Mouse (Mus musculus) hindbrain, postnatal 0 days (tissue): ENCODE measurements at regions not wholly inside any gene's neighbourhood (a gene's known extent, or its start where the extent isn't known, plus 50 kb on each side); places are given as distances from the start of the nearest gene placed in this dataset.

Source experiments
- ATAC-seq: fragments of 200-750 bp; cut with Nextera tagmentation; 2 replicates; pipeline ENCODE4 v1.8.0; 2017; ENCODE audit warnings: mild to moderate bottlenecking, moderate TSS enrichment, moderate library complexity
- DNase-seq: peaks from one replicate; pipeline ENCODE4 v3.0.0-alpha.2; 2015; ENCODE audit warnings: low spot score
- H3K27ac ChIP-seq: fragments of 300-500 bp; sonication (generic); 2 replicates; pipeline ENCODE4 v1.5.1; 2014; ENCODE audit warnings: mild to moderate bottlenecking
- H3K27me3 ChIP-seq: fragments of 300-500 bp; sonication (generic); 2 replicates; pipeline ENCODE4 v1.6.1; 2014; ENCODE audit warnings: low read length, mixed read lengths; ENCODE audit not compliant: insufficient read depth
- H3K36me3 ChIP-seq: fragments of 300-500 bp; sonication (generic); 2 replicates; pipeline ENCODE4 v1.6.1; 2014; ENCODE audit warnings: low read length, mixed read lengths; ENCODE audit not compliant: insufficient read depth
- H3K4me1 ChIP-seq: fragments of 300-500 bp; sonication (generic); 2 replicates; pipeline ENCODE4 v1.6.1; 2014; ENCODE audit warnings: antibody characterized with exemption, low read length, mixed read lengths; ENCODE audit not compliant: insufficient read depth
- H3K4me2 ChIP-seq: fragments of 300-500 bp; sonication (generic); 2 replicates; pipeline ENCODE4 v1.6.1; 2014; ENCODE audit warnings: low read depth, mild to moderate bottlenecking, low read length, moderate library complexity, mixed read lengths
- H3K4me3 ChIP-seq: fragments of 300-500 bp; sonication (generic); 2 replicates; pipeline ENCODE4 v1.5.1; 2014; ENCODE audit warnings: low read length
- H3K9ac ChIP-seq: fragments of 300-500 bp; sonication (generic); replicated peaks from 2 replicates; pipeline ENCODE4 v1.6.1; 2014; ENCODE audit warnings: mild to moderate bottlenecking, low read length, moderate library complexity, mixed read lengths
- H3K9me3 ChIP-seq: fragments of 300-500 bp; sonication (generic); 2 replicates; pipeline ENCODE4 v1.6.1; 2016; ENCODE audit warnings: low read length, mixed read lengths
- CTCF ChIP-seq: IDR thresholded peaks from 2 replicates; pipeline ENCODE4 v1.5.1; 2016; ENCODE audit warnings: antibody characterized with exemption, control low read depth, low read depth
- WGBS: fragments of 180-500 bp; shearing (Covaris S2); extraction: QIAGEN DNeasy Blood & Tissue Kit; methylation state at CpG from one replicate; pipeline ENCODE4 v1.1.7; 2014; 5-methylcytosine and 5-hydroxymethylcytosine counted together

GRCm38 (mm10) chr7:40683641-40684040, 214.5 kb upstream of the Vstm2b start:
- H3K4me2 ChIP-seq: no peak overlapping the region
- no peak overlapping the region for H3K9ac ChIP-seq
- no peak for TF ChIP-seq CTCF
- DNase-seq: no peak
- no peak for ATAC-seq
- H3K27me3 ChIP-seq: no peaks in the 10 kb centered on the region
- WGBS: 37% methylated on average over 3 of the region's 3 CpGs
- no peaks in the 10 kb centered on the region for H3K36me3 ChIP-seq
- no peaks in the 10 kb centered on the region for H3K9me3 ChIP-seq
- no peak overlapping the region for H3K4me3 ChIP-seq
- H3K27ac ChIP-seq: no peak overlapping the region
- H3K4me1 ChIP-seq: peaks cover 7% of the 10 kb centered on the region; the same call in 1 of the 2 replicates

DNA sequence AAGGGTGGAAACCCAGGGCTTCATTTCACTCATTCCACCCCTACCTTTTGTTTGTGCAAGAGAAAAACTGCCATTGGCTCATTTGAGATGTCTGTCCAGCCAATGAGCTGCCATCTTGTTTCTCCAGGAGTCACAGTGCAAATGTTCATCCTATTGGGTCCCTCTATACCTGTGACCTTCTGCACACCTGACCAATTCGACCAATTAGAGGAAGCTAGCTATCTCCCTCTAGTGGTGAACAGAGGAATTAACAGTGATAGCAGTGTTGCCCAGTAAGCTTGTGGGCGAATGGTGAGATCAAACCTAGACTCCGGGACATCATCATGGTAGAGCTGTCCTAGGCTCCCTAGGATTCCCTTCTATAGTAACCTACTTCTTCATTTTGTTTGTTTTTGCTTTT, 211.1 kb upstream of the Vstm2b start:
- no peak overlapping the region for H3K27ac ChIP-seq
- H3K4me1 ChIP-seq: no peaks in the 10 kb centered on the region
- WGBS: 92% methylated on average over 3 of the region's 3 CpGs

DNA sequence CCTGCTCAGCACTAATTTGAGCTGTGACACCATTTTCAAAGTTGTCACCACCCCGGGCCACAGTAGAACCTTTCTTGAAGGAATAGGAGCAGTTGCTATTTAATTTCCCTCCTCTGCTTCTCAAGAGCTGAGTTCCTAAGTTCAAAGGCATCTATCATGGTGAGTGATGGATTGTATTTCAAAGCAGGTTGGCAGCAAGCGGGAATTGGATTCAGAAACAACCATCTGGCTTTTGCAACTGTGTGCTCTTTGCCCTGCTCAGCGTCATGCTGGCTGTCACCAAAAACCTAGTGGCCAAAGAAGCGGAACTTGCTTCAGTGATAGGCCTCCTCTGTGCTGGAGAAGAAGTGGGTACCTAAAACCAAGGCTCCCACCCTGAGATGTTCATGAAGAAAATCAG, 209.6 kb upstream of the Vstm2b start:
- WGBS: 72% methylated on average over 4 of the region's 4 CpGs
- no peak overlapping the region for H3K9ac ChIP-seq
- DNase-seq: no peak
- H3K27ac ChIP-seq: no peak overlapping the region
- no peak overlapping the region for H3K4me2 ChIP-seq
- TF ChIP-seq CTCF: no peak
- ATAC-seq: no peak
- H3K9me3 ChIP-seq: no peaks in the 10 kb centered on the region
- no peaks in the 10 kb centered on the region for H3K4me1 ChIP-seq
- H3K36me3 ChIP-seq: no peaks in the 10 kb centered on the region
- no peaks in the 10 kb centered on the region for H3K27me3 ChIP-seq
- H3K4me3 ChIP-seq: no peak overlapping the region

More for the DNA sequence above, 211.1 kb upstream of the Vstm2b start:
- TF ChIP-seq CTCF: peak; percentile 49
- Histone ChIP-seq H3K4me3 (no peak overlapping the region), H3K36me3 (no peaks in the 10 kb centered on the region), H3K9me3 (no peaks in the 10 kb centered on the region), H3K4me2 (no peak overlapping the region), H3K9ac (no peak overlapping the region), H3K27me3 (no peaks in the 10 kb centered on the region)
- no peak for ATAC-seq
- no peak for DNase-seq

DNA sequence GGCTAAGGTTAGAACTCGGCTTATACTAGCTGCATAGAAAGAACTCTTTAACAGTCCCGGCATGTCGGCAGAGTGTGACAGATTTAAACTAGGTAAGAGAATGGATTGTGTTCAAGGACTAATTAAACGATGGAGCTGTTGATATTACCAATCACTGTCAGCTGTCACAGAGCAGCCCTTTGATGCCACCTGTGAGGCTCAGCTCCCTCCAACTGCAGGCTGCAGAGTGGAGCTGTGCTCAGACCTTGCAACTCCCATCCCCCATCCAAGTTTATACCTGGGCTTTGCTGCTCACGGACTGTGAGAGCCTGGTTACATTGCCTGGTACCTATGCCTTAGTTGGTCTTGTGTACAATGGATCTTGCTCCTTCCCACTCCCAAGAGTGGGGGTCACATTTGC, 204.4 kb upstream of the Vstm2b start:
- Histone ChIP-seq H3K4me2 (no peak overlapping the region), H3K4me3 (no peak overlapping the region), H3K27me3 (no peaks in the 10 kb centered on the region), H3K4me1 (no peaks in the 10 kb centered on the region), H3K36me3 (no peaks in the 10 kb centered on the region), H3K27ac (no peak overlapping the region), H3K9ac (no peak overlapping the region), H3K9me3 (no peaks in the 10 kb centered on the region)
- 65% methylated on average over 5 of the region's 5 CpGs for WGBS
- DNase-seq (no peak), ATAC-seq (no peak)
- no peak for TF ChIP-seq CTCF

GRCm38 (mm10) chr7:40697551-40697950, 200.6 kb upstream of the Vstm2b start:
- Histone ChIP-seq H3K4me1 (no peaks in the 10 kb centered on the region), H3K4me3 (no peak overlapping the region), H3K4me2 (no peak overlapping the region), H3K27ac (no peak overlapping the region), H3K9me3 (no peaks in the 10 kb centered on the region), H3K36me3 (no peaks in the 10 kb centered on the region), H3K27me3 (no peaks in the 10 kb centered on the region), H3K9ac (no peak overlapping the region)
- DNase-seq (no peak), ATAC-seq (no peak)
- no peak for TF ChIP-seq CTCF
- WGBS: 80% methylated on average over 8 of the region's 8 CpGs

GRCm38 (mm10) chr7:40698309-40698708, 199.8 kb upstream of the Vstm2b start:
- no peak overlapping the region for H3K4me3 ChIP-seq
- no peak overlapping the region for H3K27ac ChIP-seq
- ATAC-seq (no peak), DNase-seq (no peak)
- H3K9me3 ChIP-seq: no peaks in the 10 kb centered on the region
- H3K4me2 ChIP-seq: no peak overlapping the region
- TF ChIP-seq CTCF: no peak
- 60% methylated on average over 3 of the region's 3 CpGs for WGBS
- H3K36me3 ChIP-seq: no peaks in the 10 kb centered on the region
- H3K9ac ChIP-seq: no peak overlapping the region
- H3K4me1 ChIP-seq: no peaks in the 10 kb centered on the region
- H3K27me3 ChIP-seq: no peaks in the 10 kb centered on the region

GRCm38 (mm10) chr7:40699633-40700032, 198.5 kb upstream of the Vstm2b start:
- H3K9ac ChIP-seq: no peak overlapping the region
- H3K27ac ChIP-seq: no peak overlapping the region
- H3K27me3 ChIP-seq: no peaks in the 10 kb centered on the region
- no peaks in the 10 kb centered on the region for H3K4me1 ChIP-seq
- 86% methylated on average over 1 of the region's 1 CpGs for WGBS
- H3K4me2 ChIP-seq: no peak overlapping the region
- no peaks in the 10 kb centered on the region for H3K9me3 ChIP-seq
- no peak overlapping the region for H3K4me3 ChIP-seq
- ATAC-seq (no peak), DNase-seq (no peak)
- H3K36me3 ChIP-seq: no peaks in the 10 kb centered on the region
- no peak for TF ChIP-seq CTCF

- no peak for ATAC-seq
- H3K9ac ChIP-seq: no peak overlapping the region
- DNase-seq: no peak
- H3K27ac ChIP-seq: no peak overlapping the region
- no peak overlapping the region for H3K4me3 ChIP-seq
- WGBS: 58% methylated on average over 5 of the region's 5 CpGs
- H3K4me2 ChIP-seq: no peak overlapping the region
- no peaks in the 10 kb centered on the region for H3K4me1 ChIP-seq
- H3K27me3 ChIP-seq: no peaks in the 10 kb centered on the region
- no peak for TF ChIP-seq CTCF
- H3K9me3 ChIP-seq: no peaks in the 10 kb centered on the region
- H3K36me3 ChIP-seq: no peaks in the 10 kb centered on the region
These were observed 197.5 kb upstream of the Vstm2b start for GRCm38 (mm10) chr7:40700656-40701055.
